Mouse (Mus musculus) stomach, embryonic 14.5 days (tissue): ENCODE data around the gene Pygo2. TPM values are rescaled to one million over a fixed set of nuclear protein-coding genes. Genes with fewer than 3 reads are reported as not detected.

Experiments used
- ATAC-seq: fragments of 200-750 bp; cut with Nextera tagmentation; 2 replicates; pipeline ENCODE4 v1.8.0; 2017; ENCODE audit warnings: low read depth, moderate TSS enrichment; ENCODE audit not compliant: insufficient number of reproducible peaks, insufficient read depth, low FRiP score
- H3K27ac ChIP-seq: fragments of 300-500 bp; sonication (generic); 2 replicates; pipeline ENCODE4 v1.5.1; 2014; ENCODE audit warnings: mild to moderate bottlenecking, low read length, moderate library complexity, mixed read lengths
- H3K27me3 ChIP-seq: fragments of 300-500 bp; sonication (generic); 2 replicates; pipeline ENCODE4 v1.6.1; 2014; ENCODE audit warnings: low read length, control low read depth, mixed read lengths; ENCODE audit not compliant: control insufficient read depth, insufficient read depth
- H3K36me3 ChIP-seq: fragments of 300-500 bp; sonication (generic); 2 replicates; pipeline ENCODE4 v1.6.1; 2014; ENCODE audit warnings: mild to moderate bottlenecking, control low read depth, low read length, moderate library complexity, mixed read lengths; ENCODE audit not compliant: control insufficient read depth, insufficient read depth
- H3K4me1 ChIP-seq: fragments of 300-500 bp; sonication (generic); 2 replicates; pipeline ENCODE4 v1.6.1; 2014; ENCODE audit warnings: low read length, control low read depth, mixed read lengths; ENCODE audit not compliant: control insufficient read depth, insufficient read depth
- H3K4me2 ChIP-seq: fragments of 300-500 bp; sonication (generic); replicated peaks from 2 replicates; pipeline ENCODE4 v1.6.1; 2014; ENCODE audit warnings: low read depth, low read length, control low read depth
- H3K4me3 ChIP-seq: fragments of 300-500 bp; sonication (generic); 2 replicates; pipeline ENCODE4 v1.5.1; 2014; ENCODE audit warnings: low read depth, low read length, control low read depth
- H3K9ac ChIP-seq: fragments of 300-500 bp; sonication (generic); replicated peaks from 2 replicates; pipeline ENCODE4 v1.6.1; 2014; ENCODE audit warnings: low read depth, mild to moderate bottlenecking, control low read depth, low read length, moderate library complexity, mixed read lengths
- H3K9me3 ChIP-seq: fragments of 300-500 bp; sonication (generic); 2 replicates; pipeline ENCODE4 v1.6.1; 2016; ENCODE audit warnings: low read depth, low read length, control low read depth; ENCODE audit not compliant: control insufficient read depth
- WGBS: fragments of 180-500 bp; shearing (Covaris S2); extraction: QIAGEN DNeasy Blood & Tissue Kit; methylation state at CpG from one replicate; pipeline ENCODE4 v1.1.7; 2014; 5-methylcytosine and 5-hydroxymethylcytosine counted together
- polyA plus RNA-seq: library from polyadenylated mRNA; unstranded; fragments of >200 nt; fragmentation: Nextera tagmentation; extraction: Ambion mirVana; gene quantifications from 2 replicates; pipeline ENCODE4 v1.2.1, GENCODE M21; 2014

Gene Pygo2
- polyA plus RNA-seq, 1 experiment from 2014 or later = 39.7 TPM

- ATAC-seq = peak; percentile 99
- 6% methylated on average over 28 of the region's 28 CpGs for WGBS
- Histone ChIP-seq H3K9me3 (no peaks in the 10 kb centered on the region), H3K4me1 (peaks cover 9% of the 10 kb centered on the region; the same call in 1 of the 2 replicates), H3K4me2 (peak within 1 kb of the TSS; percentile 78), H3K36me3 (peaks cover 26% of the 10 kb centered on the region), H3K27ac (peak within 1 kb of the TSS; percentile 39; the same call in 1 of the 2 replicates), H3K9ac (peak within 1 kb of the TSS; percentile 48), H3K27me3 (no peaks in the 10 kb centered on the region), H3K4me3 (peak within 1 kb of the TSS; percentile 62)
Measured at GRCm38 (mm10) chr3:89411490-89412393, 18.3 kb upstream of the Pygo2 start, which contains the start of gene Flad1. Gene Flad1 (minus strand): TSS chr3:89411870.

- ATAC-seq = no peak
- H3K27ac ChIP-seq = no peak overlapping the region
- no peaks in the 10 kb centered on the region for H3K27me3 ChIP-seq
- WGBS = 96% methylated on average over 8 of the region's 8 CpGs
- peaks cover 19% of the 10 kb centered on the region; the same call in 1 of the 2 replicates for H3K4me1 ChIP-seq
- no peak overlapping the region for H3K4me2 ChIP-seq
- no peaks in the 10 kb centered on the region for H3K9me3 ChIP-seq
- H3K9ac ChIP-seq = no peak overlapping the region
- peaks cover 26% of the 10 kb centered on the region for H3K36me3 ChIP-seq
- no peak overlapping the region for H3K4me3 ChIP-seq
Measured at GRCm38 (mm10) chr3:89416158-89416557, 13.9 kb upstream of the Pygo2 start.

GRCm38 (mm10) chr3:89417131-89417530 is 12.9 kb upstream of the Pygo2 start:
- H3K27ac ChIP-seq = no peak overlapping the region; the same call in 1 of the 2 replicates
- peaks cover 26% of the 10 kb centered on the region for H3K36me3 ChIP-seq
- WGBS = 19% methylated on average over 2 of the region's 2 CpGs
- H3K9ac ChIP-seq = peak overlapping the region; percentile 34; the same call in 1 of the 2 replicates
- peak overlapping the region; percentile 53 for H3K4me3 ChIP-seq
- no peak for ATAC-seq
- H3K9me3 ChIP-seq = no peaks in the 10 kb centered on the region
- no peaks in the 10 kb centered on the region for H3K27me3 ChIP-seq
- peak overlapping the region; percentile 67 for H3K4me2 ChIP-seq
- H3K4me1 ChIP-seq = peaks cover 26% of the 10 kb centered on the region; the same call in 1 of the 2 replicates

GRCm38 (mm10) chr3:89417840-89418169 is 12.2 kb upstream of the Pygo2 start:
- peaks cover 26% of the 10 kb centered on the region for H3K36me3 ChIP-seq
- under 1% methylated on average over 20 of the region's 20 CpGs for WGBS
- peak; percentile 25 for ATAC-seq
- H3K4me2 ChIP-seq = peak overlapping the region; percentile 67
- H3K9me3 ChIP-seq = no peaks in the 10 kb centered on the region
- H3K27ac ChIP-seq = peak overlapping the region; percentile 84
- H3K9ac ChIP-seq = peak overlapping the region; percentile 34; the same call in 1 of the 2 replicates
- no peaks in the 10 kb centered on the region for H3K27me3 ChIP-seq
- H3K4me3 ChIP-seq = peak overlapping the region; percentile 53
- H3K4me1 ChIP-seq = peaks cover 32% of the 10 kb centered on the region; the same call in 1 of the 2 replicates

- Histone ChIP-seq H3K27me3 (no peaks in the 10 kb centered on the region), H3K9me3 (no peaks in the 10 kb centered on the region), H3K9ac (peak within 1 kb of the TSS; percentile 54), H3K4me1 (peaks cover 37% of the 10 kb centered on the region), H3K27ac (peak within 1 kb of the TSS; percentile 97), H3K36me3 (peaks cover 26% of the 10 kb centered on the region), H3K4me2 (peak within 1 kb of the TSS; percentile 67), H3K4me3 (peak within 1 kb of the TSS; percentile 53)
- ATAC-seq = peak; percentile 92
- under 1% methylated on average over 39 of the region's 39 CpGs for WGBS
Measured at GRCm38 (mm10) chr3:89418170-89418860, 11.7 kb upstream of the Pygo2 start, which contains the start of the genes Cks1b and Shc1. Gene Cks1b (minus strand): TSS chr3:89418383. Gene Shc1 (plus strand): TSS chr3:89418443.

- no peaks in the 10 kb centered on the region for H3K27me3 ChIP-seq
- H3K9me3 ChIP-seq = no peaks in the 10 kb centered on the region
- H3K4me3 ChIP-seq = peak overlapping the region; percentile 53
- under 1% methylated on average over 16 of the region's 16 CpGs for WGBS
- H3K36me3 ChIP-seq = peaks cover 28% of the 10 kb centered on the region
- peak; percentile 17; the same call in 1 of the 2 replicates for ATAC-seq
- peak overlapping the region; percentile 97 for H3K27ac ChIP-seq
- peak overlapping the region; percentile 66 for H3K4me2 ChIP-seq
- H3K9ac ChIP-seq = peak overlapping the region; percentile 54
- peaks cover 42% of the 10 kb centered on the region for H3K4me1 ChIP-seq
Measured at GRCm38 (mm10) chr3:89418861-89419250, 11.2 kb upstream of the Pygo2 start.

GRCm38 (mm10) chr3:89419571-89419970 is 10.4 kb upstream of the Pygo2 start:
- peak overlapping the region; percentile 66 for H3K4me2 ChIP-seq
- WGBS = 1% methylated on average over 9 of the region's 9 CpGs
- peak overlapping the region; percentile 97 for H3K27ac ChIP-seq
- peaks cover 28% of the 10 kb centered on the region for H3K36me3 ChIP-seq
- H3K4me1 ChIP-seq = peaks cover 49% of the 10 kb centered on the region
- H3K27me3 ChIP-seq = no peaks in the 10 kb centered on the region
- ATAC-seq = no peak
- peak overlapping the region; percentile 54 for H3K9ac ChIP-seq
- H3K9me3 ChIP-seq = no peaks in the 10 kb centered on the region
- peak overlapping the region; percentile 53 for H3K4me3 ChIP-seq

- H3K9me3 ChIP-seq = no peaks in the 10 kb centered on the region
- H3K9ac ChIP-seq = peak overlapping the region; percentile 54
- no peaks in the 10 kb centered on the region for H3K27me3 ChIP-seq
- peak overlapping the region; percentile 66 for H3K4me2 ChIP-seq
- peaks cover 50% of the 10 kb centered on the region for H3K4me1 ChIP-seq
- H3K36me3 ChIP-seq = peaks cover 27% of the 10 kb centered on the region
- H3K27ac ChIP-seq = peak overlapping the region; percentile 97
- no peak for ATAC-seq
- peak overlapping the region; percentile 53 for H3K4me3 ChIP-seq
- 21% methylated on average over 3 of the region's 3 CpGs for WGBS
Measured at GRCm38 (mm10) chr3:89419981-89420380, 10.0 kb upstream of the Pygo2 start.
